Mouse (Mus musculus) lung, adult 2 months (tissue): ENCODE measurements around the gene Usf1. TPM values are rescaled to one million over a fixed set of nuclear protein-coding genes. Genes with fewer than 3 reads are reported as not detected.

Experiments
- DNase-seq: peaks from one replicate; pipeline ENCODE4 v3.0.0; 2022
- H3K4me1 ChIP-seq: fragments of 200-500 bp; 2 replicates; pipeline ENCODE4 v1.6.1; 2011; ENCODE audit warnings: low read length; ENCODE audit not compliant: control insufficient read depth, insufficient read depth
- H3K4me3 ChIP-seq: fragments of 200-500 bp; replicated peaks from 2 replicates; pipeline ENCODE3; 2011; ENCODE audit warnings: low read depth, mild to moderate bottlenecking, control low read depth, low read length; ENCODE audit errors: extremely low read depth
- CTCF ChIP-seq: fragments of 200-500 bp; IDR thresholded peaks from 2 replicates; pipeline ENCODE4 v1.5.1; 2011; ENCODE audit warnings: mild to moderate bottlenecking, low read length, control low read depth; ENCODE audit not compliant: insufficient read depth
- POLR2A ChIP-seq: fragments of 200-500 bp; IDR thresholded peaks from 2 replicates; pipeline ENCODE4 v1.6.1; 2011; ENCODE audit warnings: low read depth, mild to moderate bottlenecking, control low read depth, low read length, borderline replicate concordance; ENCODE audit errors: extremely low read depth
- WGBS: fragments of 180-500 bp; shearing (Covaris S2); methylation state at CpG from one replicate; pipeline ENCODE4 v1.1.7; 2018; 5-methylcytosine and 5-hydroxymethylcytosine counted together
- polyA plus RNA-seq: library from polyadenylated mRNA; depleted of rRNA; stranded (reverse); fragments of >200 nt; gene quantifications from 2 replicates; pipeline ENCODE4 v1.2.3, GENCODE M21; 2012; rRNA removed

Gene Usf1
- polyA plus RNA-seq, 1 experiment, result 107 TPM

DNA sequence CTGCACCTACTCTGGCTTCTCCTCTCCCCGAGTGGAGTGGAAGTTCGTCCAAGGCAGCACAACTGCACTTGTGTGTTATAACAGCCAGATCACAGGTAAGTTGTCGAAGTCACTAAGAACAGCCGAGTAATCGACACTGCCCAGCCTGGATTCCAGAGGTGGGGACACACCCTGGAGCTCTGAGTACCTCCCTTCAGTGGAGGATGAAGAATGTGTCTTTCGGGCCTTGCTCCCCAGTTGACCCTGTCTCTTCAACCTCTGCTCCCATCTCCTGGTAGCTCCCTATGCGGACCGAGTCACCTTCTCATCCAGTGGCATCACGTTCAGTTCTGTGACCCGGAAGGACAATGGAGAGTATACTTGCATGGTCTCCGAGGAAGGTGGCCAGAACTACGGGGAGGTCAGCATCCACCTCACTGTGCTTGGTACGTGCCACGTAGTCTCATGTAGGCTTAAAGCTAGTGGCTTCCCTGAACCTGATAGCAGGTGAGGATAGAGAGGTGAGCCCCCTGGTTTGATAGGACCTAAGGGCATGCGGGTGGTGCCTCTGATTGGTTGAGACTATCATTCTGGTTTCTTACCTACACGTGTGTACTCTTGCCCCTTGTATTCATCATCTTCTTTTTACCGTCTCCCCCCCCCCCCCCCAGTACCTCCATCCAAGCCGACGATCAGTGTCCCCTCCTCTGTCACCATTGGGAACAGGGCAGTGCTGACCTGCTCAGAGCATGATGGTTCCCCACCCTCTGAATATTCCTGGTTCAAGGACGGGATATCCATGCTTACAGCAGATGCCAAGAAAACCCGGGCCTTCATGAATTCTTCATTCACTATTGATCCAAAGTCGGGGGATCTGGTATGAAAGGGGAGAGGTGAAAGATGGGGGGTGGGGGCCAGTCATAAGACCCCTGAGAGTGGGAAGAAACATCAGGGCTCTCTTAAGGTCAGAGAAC, 49.7 kb downstream of the Usf1 start:
- H3K4me3 ChIP-seq, result no peak overlapping the region
- WGBS, result 86% methylated on average over 22 of the region's 22 CpGs
- TF ChIP-seq CTCF (no peak), POLR2A (no peak)
- DNase-seq, result no peak
- 0 out of 2 replicates have a peak, but pooled peaks cover 2% of the 10 kb centered on the region for H3K4me1 ChIP-seq

DNA sequence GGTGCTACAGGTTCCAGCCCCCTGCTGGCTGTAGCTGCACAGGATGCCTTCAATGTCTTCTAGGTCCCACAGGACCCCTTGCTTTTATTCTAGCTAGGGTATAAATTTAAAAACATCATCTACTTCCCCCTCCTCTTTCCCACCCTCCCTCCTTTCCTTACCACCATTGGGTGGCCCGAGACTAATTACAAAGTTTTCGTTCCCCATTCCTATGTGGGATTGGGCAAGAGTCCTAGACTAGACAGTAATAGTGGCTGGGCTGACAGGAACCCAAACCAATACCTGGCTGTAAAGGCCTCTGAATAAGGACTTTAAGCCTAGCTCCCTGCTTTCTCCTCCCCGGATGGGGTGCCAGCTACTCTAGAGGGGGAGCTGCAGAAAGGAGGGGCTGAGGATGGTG, 52.0 kb downstream of the Usf1 start:
- Histone ChIP-seq H3K4me3 (no peak overlapping the region), H3K4me1 (0 out of 2 replicates have a peak, but pooled peaks cover 2% of the 10 kb centered on the region)
- TF ChIP-seq POLR2A, result no peak
- TF ChIP-seq CTCF, result no peak
- no peak for DNase-seq
- 77% methylated on average over 3 of the region's 3 CpGs for WGBS

- no peak overlapping the region for H3K4me3 ChIP-seq
- DNase-seq, result no peak
- no peaks in the 10 kb centered on the region; the same call in 1 of the 2 replicates for H3K4me1 ChIP-seq
- 92% methylated on average over 5 of the region's 5 CpGs for WGBS
- TF ChIP-seq CTCF (no peak), POLR2A (no peak)
These were observed 54.8 kb downstream of the Usf1 start for GRCm38 (mm10) chr1:171465749-171466412.

DNA sequence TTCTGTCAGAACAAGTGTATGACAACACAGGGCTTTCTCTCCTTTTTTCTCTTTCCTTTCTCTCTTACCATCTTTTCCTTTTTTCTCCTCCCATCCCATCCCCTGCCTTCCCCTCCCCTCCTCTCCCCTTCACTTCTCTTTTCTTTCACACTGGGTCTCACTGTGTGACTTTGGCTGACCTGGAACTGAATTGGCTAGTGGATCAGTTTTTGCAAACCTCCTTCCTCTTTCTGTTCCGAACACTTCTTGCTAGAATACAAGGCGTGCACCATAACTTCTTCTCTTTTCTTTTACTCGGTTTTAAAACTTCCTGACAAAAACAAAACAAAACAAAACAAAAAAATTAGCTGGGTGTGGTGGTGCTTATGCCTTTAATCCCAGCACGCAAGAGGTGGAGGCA, 55.5 kb downstream of the Usf1 start:
- TF ChIP-seq POLR2A (no peak), CTCF (no peak)
- Histone ChIP-seq H3K4me1 (peaks cover 5% of the 10 kb centered on the region), H3K4me3 (no peak overlapping the region)
- no peak for DNase-seq
- 57% methylated on average over 4 of the region's 4 CpGs for WGBS

Other genes with a start within 250 kb of the Usf1 start
- gene Pcp4l1, start 215.0 kb upstream of the Usf1 start, polyA plus RNA-seq, result 37.5 and 59.8 TPM in 2 replicates
- gene Nr1i3, start 197.3 kb upstream of the Usf1 start, polyA plus RNA-seq, result 0.25 TPM in 1 of 2 replicates, not detected in the other
- 25.7 and 28.8 TPM in 2 replicates for gene Tomm40l, start 188.8 kb upstream of the Usf1 start, polyA plus RNA-seq
- 4.7 and 7.2 TPM in 2 replicates for gene Apoa2, start 186.3 kb upstream of the Usf1 start, polyA plus RNA-seq
- 117 and 158 TPM in 2 replicates for gene Fcer1g, start 176.9 kb upstream of the Usf1 start, polyA plus RNA-seq
- 1.2 and 1.3 TPM in 2 replicates for gene Adamts4, start 160.9 kb upstream of the Usf1 start, polyA plus RNA-seq
- gene Ndufs2, start 159.9 kb upstream of the Usf1 start, polyA plus RNA-seq, result 78.8 and 118 TPM in 2 replicates
- gene B4galt3, start 141.0 kb upstream of the Usf1 start, polyA plus RNA-seq, result 72.0 and 75.8 TPM in 2 replicates
- gene Ppox, start 130.1 kb upstream of the Usf1 start, polyA plus RNA-seq, result 40.6 and 49.0 TPM in 2 replicates
- 42.3 and 51.2 TPM in 2 replicates for gene Usp21, start 123.3 kb upstream of the Usf1 start, polyA plus RNA-seq
- gene Ufc1, start 116.3 kb upstream of the Usf1 start, polyA plus RNA-seq, result 18.8 and 22.2 TPM in 2 replicates
- gene Dedd, start 82.2 kb upstream of the Usf1 start, polyA plus RNA-seq, result 34.5 and 47.0 TPM in 2 replicates
- 42.7 and 44.1 TPM in 2 replicates for gene Nit1, start 65.7 kb upstream of the Usf1 start, polyA plus RNA-seq
- 9.0 and 20.0 TPM in 2 replicates for gene Pfdn2, start 65.6 kb upstream of the Usf1 start, polyA plus RNA-seq
- 1.9 and 3.4 TPM in 2 replicates for gene Klhdc9, start 50.5 kb upstream of the Usf1 start, polyA plus RNA-seq
- 10.3 and 19.2 TPM in 2 replicates for gene Nectin4, start 41.2 kb upstream of the Usf1 start, polyA plus RNA-seq
- 11.6 and 17.5 TPM in 2 replicates for gene Arhgap30, start 22.4 kb upstream of the Usf1 start, polyA plus RNA-seq
- gene Tstd1, start 7.6 kb downstream of the Usf1 start, polyA plus RNA-seq, result 8.9 and 16.2 TPM in 2 replicates
- 108 and 149 TPM in 2 replicates for gene F11r, start 26.2 kb downstream of the Usf1 start, polyA plus RNA-seq
- 2.8 and 3.3 TPM in 2 replicates for gene Alyref2, start 92.2 kb downstream of the Usf1 start, polyA plus RNA-seq
- gene Itln1, start 124.0 kb downstream of the Usf1 start, polyA plus RNA-seq, result 0.64 TPM in 1 of 2 replicates, not detected in the other
- 1.8 and 3.1 TPM in 2 replicates for gene Cd244a, start 147.9 kb downstream of the Usf1 start, polyA plus RNA-seq
- gene Ly9, start 196.1 kb downstream of the Usf1 start, polyA plus RNA-seq, result 2.2 and 2.6 TPM in 2 replicates
- 2.1 and 2.2 TPM in 2 replicates for gene Slamf7, start 241.7 kb downstream of the Usf1 start, polyA plus RNA-seq